Mouse (Mus musculus) ES-E14 (cell line): Measurements from ENCODE around the gene Gmppa. TPM values are rescaled to one million over a fixed set of nuclear protein-coding genes. Genes with fewer than 3 reads are reported as not detected.

ENCODE experiments used
- DNase-seq: peaks from one replicate; pipeline ENCODE4 v3.0.0-alpha.2; 2013; ENCODE audit warnings: low read depth, low spot score
- H3K27ac ChIP-seq: 2 replicates; pipeline ENCODE4 v1.5.1; 2012; ENCODE audit warnings: low read depth, mild to moderate bottlenecking, low read length, moderate library complexity, mixed read lengths; ENCODE audit not compliant: poor library complexity, insufficient read depth, severe bottlenecking
- H3K36me3 ChIP-seq: 2 replicates; pipeline ENCODE4 v1.6.1; 2012; ENCODE audit warnings: mild to moderate bottlenecking, low read length, moderate library complexity, mixed read lengths; ENCODE audit not compliant: control insufficient read depth, poor library complexity, insufficient read depth, severe bottlenecking
- H3K4me1 ChIP-seq, 2 experiments: fragments of 150-350 bp in 1 of 2; sonication (generic) in 1 of 2; 2 replicates each; pipeline ENCODE4 v1.6.1; 2012; ENCODE audit warnings: low read length in 2 of 2, mild to moderate bottlenecking in 1 of 2, mixed read lengths in 1 of 2; ENCODE audit not compliant: control insufficient read depth in 2 of 2, insufficient read depth in 2 of 2, poor library complexity in 1 of 2
- H3K4me3 ChIP-seq, 2 experiments: fragments of 150-350 bp in 1 of 2; sonication (generic) in 1 of 2; 2 replicates each; pipeline ENCODE4 v1.5.1; 2012; ENCODE audit warnings: low read length in 2 of 2, low read depth in 1 of 2, mild to moderate bottlenecking in 1 of 2, mixed read lengths in 1 of 2; ENCODE audit not compliant: insufficient read depth in 1 of 2, poor library complexity in 1 of 2, severe bottlenecking in 1 of 2
- H3K9ac ChIP-seq: 2 replicates; pipeline ENCODE4 v1.6.1; 2012; ENCODE audit warnings: low read depth, mild to moderate bottlenecking, low read length, mixed read lengths; ENCODE audit not compliant: poor library complexity, insufficient read depth, severe bottlenecking
- H3K9me3 ChIP-seq: fragments of 150-350 bp; sonication (generic); 2 replicates; pipeline ENCODE4 v1.6.1; 2012; ENCODE audit warnings: low read depth, mild to moderate bottlenecking, low read length; ENCODE audit not compliant: control insufficient read depth, insufficient read depth
- CHD2 ChIP-seq: IDR thresholded peaks from 2 replicates; pipeline ENCODE4 v1.6.1; 2014; ENCODE audit warnings: mild to moderate bottlenecking, low read depth, low read length, inconsistent platforms
- HCFC1 ChIP-seq: IDR thresholded peaks from 2 replicates; pipeline ENCODE4 v1.6.1; 2012; ENCODE audit warnings: low read length, inconsistent platforms, borderline replicate concordance; ENCODE audit not compliant: insufficient read depth
- MAFK ChIP-seq: IDR thresholded peaks from 2 replicates; pipeline ENCODE4 v1.6.1; 2014; ENCODE audit warnings: mild to moderate bottlenecking, low read depth, low read length, inconsistent platforms; ENCODE audit not compliant: insufficient read depth
- ZC3H11A ChIP-seq: IDR thresholded peaks from 2 replicates; pipeline ENCODE4 v1.6.1; 2012; ENCODE audit warnings: low read depth, mild to moderate bottlenecking, inconsistent platforms, low read length, borderline replicate concordance
- ZNF384 ChIP-seq: IDR thresholded peaks from 2 replicates; pipeline ENCODE4 v1.6.1; 2012; ENCODE audit warnings: low read depth, low read length, inconsistent platforms
- in situ Hi-C, 2 experiments: fragments of 600-800 bp; cut with MboI; formaldehyde crosslinking; loops; one replicate each; pipeline ENCODE4 v1.15.1; 2025; ENCODE audit warnings: low sequenced_read_pairs in 2 of 2, inconsistent platforms in 1 of 2; ENCODE audit not compliant: unreplicated experiment in 2 of 2
- total RNA-seq: library from RNA; depleted of rRNA; stranded (reverse); fragments of 300-350 nt; gene quantifications from 2 replicates; pipeline ENCODE4 v1.2.3, GENCODE M21; 2012

The Gmppa gene
- total RNA-seq, 1 experiment, result 40.2 TPM

DNA sequence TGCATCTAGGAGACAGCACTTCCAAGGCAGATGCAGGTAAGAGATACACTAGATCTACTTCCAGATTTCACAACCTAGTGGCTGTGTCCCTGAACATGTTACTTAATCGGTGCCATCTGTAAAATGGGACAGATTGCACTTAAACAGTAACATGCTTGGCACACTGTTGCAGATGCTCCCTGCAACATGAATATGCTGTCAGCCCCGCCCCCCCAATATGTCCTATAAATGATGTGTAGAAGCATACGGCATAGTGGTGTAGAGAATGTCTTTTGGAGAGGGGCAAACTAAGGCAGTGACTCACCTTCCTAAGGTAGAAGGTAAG, 42.2 kb downstream of the Gmppa start:
- Histone ChIP-seq H3K27ac (no peak overlapping the region), H3K4me1 (peaks cover 4 to 8% of the 10 kb centered on the region in 2 experiments; a peak in 2 of 4 replicates), H3K9ac (no peak overlapping the region), H3K4me3 (peak overlapping the region; percentile 63 to 84; a peak in 3 of 4 replicates), H3K9me3 (no peaks in the 10 kb centered on the region), H3K36me3 (peaks cover 27% of the 10 kb centered on the region)
- no peak for TF ChIP-seq HCFC1
- no peak for TF ChIP-seq ZNF384
- TF ChIP-seq CHD2, result no peak
- no peak for TF ChIP-seq ZC3H11A
- TF ChIP-seq MAFK, result no peak
- in situ Hi-C loops, result no loop called here
- no peak for DNase-seq

DNA sequence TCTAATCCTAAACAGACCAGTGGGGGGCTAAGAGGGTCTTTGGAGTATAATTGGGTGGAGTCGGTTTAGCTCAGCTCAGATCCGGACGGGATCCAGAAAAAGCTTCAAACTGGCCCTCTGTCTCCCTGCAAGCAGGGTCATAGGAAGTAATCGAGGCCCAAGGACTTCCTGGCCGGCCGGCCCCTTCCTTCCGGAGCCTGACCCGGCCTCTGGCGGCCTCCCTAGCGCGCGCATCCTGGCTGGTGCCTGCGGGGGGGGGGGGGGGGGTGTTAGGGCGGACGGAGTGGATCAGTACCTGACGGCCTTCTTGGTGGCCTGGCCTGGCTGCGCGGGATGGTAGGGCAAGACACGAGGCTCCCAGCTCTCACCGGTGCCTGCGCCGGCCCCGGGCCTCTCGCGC, 42.8 kb downstream of the Gmppa start:
- peaks cover 4 to 8% of the 10 kb centered on the region in 2 experiments; a peak in 2 of 4 replicates for H3K4me1 ChIP-seq
- TF ChIP-seq HCFC1 (no peak), ZC3H11A (no peak), MAFK (no peak), ZNF384 (no peak), CHD2 (no peak)
- H3K9me3 ChIP-seq, result no peaks in the 10 kb centered on the region
- H3K9ac ChIP-seq, result peak overlapping the region; percentile 83
- no peak overlapping the region for H3K27ac ChIP-seq
- peak overlapping the region; percentile 63 to 84 for H3K4me3 ChIP-seq
- in situ Hi-C loops, result no loop called here
- no peak for DNase-seq
- peaks cover 27% of the 10 kb centered on the region for H3K36me3 ChIP-seq

DNA sequence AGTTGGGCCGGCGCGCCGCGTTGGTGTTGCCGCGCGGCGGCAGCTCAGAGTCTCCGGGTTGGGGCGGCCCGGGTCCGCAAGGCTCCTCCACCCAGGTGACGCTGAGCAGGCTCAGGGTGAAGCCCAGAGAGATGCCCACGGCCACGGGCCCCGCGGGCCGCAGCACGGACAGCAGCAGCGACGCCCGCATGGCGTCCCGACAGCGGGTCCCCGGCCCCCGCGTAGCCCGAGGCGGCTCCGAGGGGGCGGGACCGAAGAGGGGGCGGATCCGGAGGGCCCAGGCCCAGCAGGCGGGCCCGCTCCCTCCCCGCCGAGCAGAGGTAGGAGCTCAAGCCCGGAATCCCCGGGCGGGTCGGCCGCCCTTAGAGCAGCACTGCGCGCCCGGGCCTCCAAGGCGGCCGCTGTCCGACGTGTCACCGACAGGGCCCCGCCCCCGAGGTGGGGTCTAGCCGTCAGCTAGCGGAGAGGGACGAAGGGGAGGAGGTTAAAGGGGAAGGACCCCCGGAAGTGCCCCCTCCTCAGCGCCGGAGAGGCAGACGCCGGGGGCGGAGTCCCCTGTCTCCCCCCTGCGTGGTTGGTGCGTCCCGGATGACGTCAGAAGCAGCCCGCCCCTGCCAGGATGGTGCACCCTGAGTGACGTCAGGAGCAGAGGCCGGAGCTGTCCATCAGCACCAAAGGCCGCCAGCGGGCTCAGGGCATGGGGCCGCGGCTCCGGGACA, 43.3 kb downstream of the Gmppa start, which contains the start of the genes Chpf and Tmem198:
Gene Chpf, minus strand, starts transcription at position 392 of the 719 bp plus-strand sequence.
Gene Tmem198, plus strand, starts transcription at position 617 of the 719 bp plus-strand sequence.
- Histone ChIP-seq H3K9ac (peak within 1 kb of the TSS; percentile 83), H3K4me3 (peak within 1 kb of the TSS; percentile 63 to 84), H3K4me1 (peaks cover 4 to 8% of the 10 kb centered on the region in 2 experiments; a peak in 2 of 4 replicates), H3K9me3 (no peaks in the 10 kb centered on the region), H3K36me3 (peaks cover 24% of the 10 kb centered on the region), H3K27ac (no peak within 1 kb of the TSS)
- no peak for TF ChIP-seq HCFC1
- TF ChIP-seq ZC3H11A, result no peak
- no peak for TF ChIP-seq CHD2
- no peak for TF ChIP-seq MAFK
- no peak for TF ChIP-seq ZNF384
- in situ Hi-C loops, result no loop called here
- peak; percentile 94 for DNase-seq

DNA sequence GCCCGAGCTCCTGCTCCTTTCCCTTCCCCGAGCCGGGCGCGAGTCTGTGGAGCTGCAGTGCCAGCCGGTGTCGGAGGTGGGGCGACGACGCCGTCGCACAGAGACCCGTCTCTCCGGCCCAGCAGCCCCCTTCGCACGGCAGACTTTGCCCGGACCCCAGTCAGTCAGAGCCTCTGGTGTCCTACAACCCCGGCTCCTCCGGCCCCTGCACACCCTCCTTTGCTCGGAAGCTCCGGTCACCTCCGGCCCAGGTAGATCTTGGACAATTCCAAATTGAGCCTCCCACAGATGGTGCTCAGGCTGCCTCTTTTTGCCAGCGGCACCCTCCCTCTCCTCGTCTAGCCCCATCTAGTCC, 43.9 kb downstream of the Gmppa start:
- Histone ChIP-seq H3K27ac (no peak overlapping the region), H3K4me1 (peaks cover 4 to 8% of the 10 kb centered on the region in 2 experiments; a peak in 2 of 4 replicates), H3K36me3 (peaks cover 19% of the 10 kb centered on the region), H3K9ac (peak overlapping the region; percentile 36; the same call in 1 of the 2 replicates), H3K9me3 (no peaks in the 10 kb centered on the region), H3K4me3 (peak overlapping the region; percentile 61 to 63)
- in situ Hi-C loops, result no loop called here
- no peak for DNase-seq
- TF ChIP-seq HCFC1 (no peak), ZC3H11A (no peak), MAFK (no peak), ZNF384 (no peak), CHD2 (no peak)
